Mouse (Mus musculus) adrenal gland, adult (tissue): ENCODE results near the gene Gm11492.
A peak's percentile ranks its signal among the peaks of the same experiment; 100 is the strongest.

Experiments
- DNase-seq, 2 experiments: peaks; one replicate each; pipeline ENCODE4 v3.0.0; 2022 to 2023; ENCODE audit warnings: low spot score in 1 of 2; ENCODE audit not compliant: inconsistent age in 2 of 2

Gene Gm11492

DNA sequence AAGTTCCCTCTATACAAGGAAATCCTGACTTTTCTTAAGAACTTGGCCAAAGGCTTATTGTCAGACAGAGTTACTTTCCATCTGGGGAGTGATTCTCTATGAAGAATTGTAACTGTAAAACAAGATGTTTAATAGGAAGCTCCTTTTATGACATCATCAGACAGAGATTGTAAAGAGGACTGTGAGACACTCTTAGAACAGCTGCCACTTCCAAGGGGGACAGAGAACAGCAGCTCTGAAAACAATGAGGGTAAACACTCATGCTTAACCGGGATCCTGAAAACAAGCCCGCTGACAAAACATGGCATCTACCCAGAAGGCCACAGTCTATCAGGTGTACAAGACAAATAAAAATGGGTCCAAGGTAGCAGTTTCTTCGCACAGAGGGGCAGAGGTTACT, at the start of gene Gm11492:
Gene Gm11492, plus strand, starts transcription at position 153 of the 400 bp plus-strand sequence.
- no peak for DNase-seq

DNA sequence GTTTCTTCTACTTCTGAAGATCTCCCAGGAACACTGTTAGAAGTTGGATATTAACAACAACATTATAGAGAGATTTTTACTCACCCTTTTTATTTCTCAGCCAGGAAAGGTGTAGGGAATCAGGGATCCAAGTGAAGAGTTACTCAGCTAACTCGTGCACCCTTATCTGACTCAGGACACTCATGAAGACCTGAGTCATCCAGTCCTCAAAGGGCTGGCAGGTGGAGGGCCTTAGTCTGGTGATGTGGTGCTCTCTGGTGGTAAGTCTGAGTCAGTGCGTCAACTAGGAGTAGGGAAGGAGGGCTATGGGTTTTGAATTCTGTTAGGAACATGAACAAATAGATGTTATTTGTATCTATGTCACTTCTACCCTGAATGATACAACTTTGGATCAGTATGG, 47.2 kb upstream of the Gm11492 start:
- peak; percentile 72 to 83 for DNase-seq

DNA sequence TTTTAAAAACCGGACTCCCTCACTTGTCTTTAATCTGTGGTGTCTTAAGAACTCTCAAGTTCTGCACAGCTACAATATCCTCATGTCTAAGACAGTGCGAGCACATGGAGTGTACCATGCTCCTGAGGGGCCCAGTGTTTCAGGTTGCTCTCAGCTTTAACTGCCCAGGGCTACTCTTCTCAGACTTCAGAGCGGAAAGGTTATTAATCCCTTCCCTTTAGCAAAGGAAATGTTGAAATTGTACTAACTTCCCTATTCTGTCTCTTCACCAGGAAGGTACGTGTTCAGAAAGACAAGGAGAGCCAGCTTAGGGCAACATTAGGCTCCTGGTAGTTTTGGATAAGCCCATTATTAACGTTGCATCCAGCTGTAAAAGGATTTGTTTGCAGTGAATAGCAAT, 43.0 kb upstream of the Gm11492 start:
- DNase-seq, result no peak

DNA sequence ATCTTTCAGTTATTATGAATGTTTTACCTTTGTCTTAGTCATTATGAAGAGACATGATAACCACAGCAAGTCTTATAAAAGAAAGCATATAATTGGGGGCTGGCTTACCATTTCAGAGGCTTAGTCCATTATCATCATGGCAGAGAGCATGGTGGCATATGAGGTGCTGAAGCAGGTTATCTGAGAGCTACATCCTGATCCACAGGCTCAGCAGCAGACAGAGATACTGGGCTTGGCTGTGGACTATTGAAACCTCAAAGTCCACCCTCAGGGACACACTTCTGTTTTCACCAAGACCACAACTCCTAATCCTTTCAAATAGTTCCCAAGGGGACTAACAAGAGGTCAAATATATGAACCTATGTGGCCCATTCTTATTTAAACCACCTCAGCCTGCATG, 42.5 kb upstream of the Gm11492 start:
- DNase-seq, result no peak

DNA sequence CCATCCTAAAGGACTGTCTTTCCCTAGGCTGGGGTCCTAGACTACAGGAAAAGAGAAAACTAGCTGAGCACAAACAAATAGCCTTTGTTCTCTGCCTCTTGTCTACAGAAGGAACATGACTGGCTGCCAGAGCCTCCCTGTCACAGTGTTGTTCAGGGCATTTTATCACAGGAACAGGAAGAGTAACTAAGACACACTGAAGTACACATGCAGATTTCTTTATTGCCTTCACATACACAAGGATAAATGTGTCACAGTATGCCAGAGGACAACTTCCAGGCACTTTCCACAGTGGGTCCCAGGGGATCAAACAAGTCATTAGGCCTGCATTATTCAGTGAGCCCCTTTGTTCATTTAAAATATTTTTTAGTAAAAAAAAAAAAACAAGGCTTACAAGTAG, 41.7 kb upstream of the Gm11492 start:
- no peak for DNase-seq

DNA sequence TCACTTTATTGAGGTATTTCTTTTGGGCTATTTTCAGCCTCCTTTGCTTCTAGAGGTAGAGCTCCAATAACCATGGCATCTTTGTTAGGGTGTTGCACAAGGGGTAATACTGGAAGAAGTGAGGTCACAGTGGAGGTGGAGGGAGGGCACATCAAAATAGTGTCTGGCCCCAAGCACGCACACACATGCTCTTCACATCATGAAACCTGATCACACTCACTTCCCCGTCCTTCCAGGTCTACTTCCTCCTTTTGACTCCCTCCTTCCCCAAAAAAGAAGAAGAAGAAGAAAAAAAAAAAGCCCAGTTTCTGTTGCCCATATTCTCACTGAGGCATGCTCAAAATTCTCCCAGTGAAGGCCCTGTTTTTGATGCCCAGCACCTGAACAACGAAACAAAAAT, 39.1 kb upstream of the Gm11492 start:
- DNase-seq, result no peak

DNA sequence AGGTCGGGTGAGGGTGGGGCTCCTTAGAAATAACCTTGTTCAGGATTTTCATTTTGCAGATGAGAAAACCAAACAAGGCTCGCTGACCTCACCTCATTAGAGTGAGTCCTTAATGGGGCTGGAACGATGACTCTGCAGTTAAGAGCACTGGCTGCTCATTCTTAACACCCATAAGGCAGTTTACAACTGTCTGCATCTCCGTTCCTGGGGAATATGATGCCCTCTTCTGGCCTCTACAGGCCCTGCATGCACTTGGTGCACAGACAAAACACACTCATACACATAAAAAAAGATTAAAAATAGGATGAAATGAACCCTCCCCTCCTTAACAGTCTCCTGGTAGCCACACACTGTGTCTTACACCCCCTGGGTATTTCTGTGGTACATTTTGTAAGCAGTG, 38.5 kb upstream of the Gm11492 start:
- DNase-seq, result no peak

DNA sequence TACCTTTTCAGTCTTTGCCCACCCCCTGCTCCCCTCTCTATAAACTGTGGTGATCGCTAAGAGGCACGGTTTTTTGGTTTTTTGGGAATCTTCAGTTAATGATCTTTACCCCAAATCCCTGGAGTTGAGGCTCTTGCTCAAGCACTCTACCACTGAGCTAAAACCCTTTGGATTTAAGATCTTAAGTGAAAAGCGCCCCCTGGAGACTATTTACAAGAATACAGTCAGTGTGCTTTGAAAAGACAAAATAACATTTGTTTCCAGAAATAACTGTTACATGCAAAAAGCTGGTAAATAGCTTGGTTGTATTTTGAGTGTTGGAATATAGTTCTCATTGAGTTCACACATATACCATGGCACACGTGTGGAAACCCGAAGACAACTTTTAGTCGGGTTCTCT, 34.8 kb upstream of the Gm11492 start:
- DNase-seq, result no peak

DNA sequence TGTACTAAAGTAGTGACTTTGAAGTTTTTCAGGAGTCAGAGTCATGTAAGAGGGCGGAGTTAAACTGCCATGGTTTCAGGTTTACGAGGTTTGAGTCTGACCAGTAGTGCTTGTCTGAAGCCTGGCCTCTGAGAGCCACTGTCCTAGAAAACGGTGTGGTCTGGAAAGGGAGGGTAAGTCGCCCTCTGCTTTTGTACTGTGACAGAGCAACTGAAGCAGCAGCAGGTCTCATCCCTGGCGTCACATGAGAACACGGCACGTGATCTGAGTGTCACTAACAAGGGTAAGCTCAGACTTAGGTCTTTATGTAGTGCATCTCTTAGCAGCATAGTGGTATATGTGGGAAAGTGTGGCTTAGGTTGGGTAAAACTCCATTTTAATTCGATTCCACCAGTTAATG, 24.2 kb upstream of the Gm11492 start:
- peak; percentile 47 to 58 for DNase-seq

DNA sequence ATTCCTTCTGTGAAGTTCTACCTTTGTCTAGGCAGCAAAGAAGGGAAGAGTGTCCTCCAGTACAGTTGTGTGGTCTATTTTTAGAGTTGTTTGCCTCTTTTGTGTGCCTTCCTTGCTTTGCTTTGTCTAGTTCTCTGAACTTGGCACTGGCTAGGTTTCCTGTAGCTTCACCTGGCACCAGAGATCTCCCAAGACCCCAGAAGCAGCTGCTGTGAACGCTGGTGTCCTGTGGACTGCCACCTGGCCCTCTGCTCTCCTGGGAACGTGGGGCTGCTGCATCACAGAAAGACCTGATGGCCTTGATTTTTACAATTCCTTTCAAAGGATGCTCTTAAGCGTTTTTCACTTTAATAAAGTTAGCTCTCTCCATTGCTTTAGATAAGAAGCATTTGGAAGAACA, 23.5 kb upstream of the Gm11492 start:
- no peak for DNase-seq

DNA sequence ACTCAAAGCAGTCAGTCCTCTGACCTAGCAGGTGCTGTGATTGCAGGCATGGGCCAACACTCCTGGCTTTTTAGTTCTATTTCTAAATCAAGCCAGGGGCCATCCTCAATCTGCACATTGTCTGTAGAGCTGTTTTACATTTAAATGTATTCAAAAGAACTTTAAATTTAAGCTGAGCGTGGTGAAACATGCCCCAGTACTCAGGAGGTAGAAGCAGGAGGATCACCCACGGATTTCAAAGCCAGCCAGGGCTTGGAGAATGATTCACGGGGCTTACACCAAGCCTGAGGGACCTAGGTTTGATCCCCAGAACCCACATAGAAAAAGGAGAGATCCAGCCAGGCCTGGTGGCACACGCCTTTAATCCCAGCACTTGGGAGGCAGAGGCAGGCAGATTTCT, 13.1 kb upstream of the Gm11492 start:
- DNase-seq, result no peak

DNA sequence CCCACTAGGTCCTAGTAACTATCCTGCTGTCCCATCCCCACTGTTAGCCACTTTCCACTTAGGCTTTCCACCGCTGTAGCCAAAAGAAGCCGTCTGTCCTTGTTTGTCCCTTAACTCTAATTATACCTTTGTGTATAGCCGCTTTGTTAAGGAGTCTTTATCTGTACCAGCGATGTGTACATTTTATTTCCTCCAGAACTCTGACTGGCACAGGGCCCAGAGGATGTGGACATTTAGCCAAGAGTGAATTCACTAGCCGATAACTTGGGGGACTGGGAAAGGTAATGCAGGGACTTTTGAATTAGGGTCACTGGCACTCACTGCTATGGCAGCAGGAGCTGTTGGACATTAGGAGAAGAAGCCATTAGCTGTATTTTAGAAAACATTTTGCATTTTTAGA, 12.1 kb upstream of the Gm11492 start:
- peak; percentile 25 to 48 for DNase-seq

DNA sequence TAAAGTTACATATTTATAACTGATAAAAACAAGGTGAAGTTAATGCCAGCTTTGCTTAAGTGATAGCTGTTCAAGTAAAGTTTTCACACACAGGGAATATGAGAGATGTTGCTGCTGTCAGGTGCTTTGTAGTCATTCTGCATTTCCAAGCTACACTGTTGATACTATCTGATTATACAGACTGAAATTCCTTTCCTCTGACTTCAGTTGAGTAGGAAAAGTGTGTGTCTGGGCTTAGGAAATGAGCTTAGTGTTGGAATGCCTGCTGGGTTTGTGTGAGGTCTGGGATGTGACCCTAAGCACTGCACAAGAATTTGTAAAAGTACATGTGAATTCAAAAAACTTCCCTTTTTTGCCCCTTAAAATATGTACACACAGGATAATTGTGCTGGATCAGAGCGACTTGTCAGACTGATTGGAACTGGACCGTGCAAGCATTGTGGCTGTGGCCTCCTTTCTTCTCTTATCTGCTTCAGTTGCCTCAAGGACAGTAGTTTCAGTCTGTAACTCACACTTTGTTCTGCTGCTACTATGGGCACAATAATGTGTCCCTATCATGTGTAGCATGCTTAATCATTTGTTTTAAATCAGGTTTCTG, 11.2 kb upstream of the Gm11492 start:
- DNase-seq, result peak; percentile 68 to 77

DNA sequence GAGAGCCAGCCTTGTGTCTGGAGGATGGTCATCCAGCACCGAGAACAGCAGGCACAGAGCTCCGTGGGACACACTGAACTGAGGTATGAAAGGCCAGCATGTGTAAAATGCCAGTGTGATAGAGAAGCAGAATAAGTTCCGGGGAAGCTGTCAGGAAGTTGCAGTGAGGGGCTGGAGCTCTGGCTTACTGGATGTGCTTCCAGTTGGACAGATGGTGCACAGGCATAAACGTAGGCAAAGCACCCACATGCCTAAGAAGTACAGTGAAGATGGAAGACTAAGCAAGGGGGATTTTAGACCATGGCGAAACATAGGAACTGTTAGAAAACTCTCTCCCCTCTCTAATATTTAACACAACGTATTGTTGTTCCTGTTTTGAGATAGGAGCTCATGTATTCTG, 5.2 kb upstream of the Gm11492 start:
- DNase-seq, result no peak

DNA sequence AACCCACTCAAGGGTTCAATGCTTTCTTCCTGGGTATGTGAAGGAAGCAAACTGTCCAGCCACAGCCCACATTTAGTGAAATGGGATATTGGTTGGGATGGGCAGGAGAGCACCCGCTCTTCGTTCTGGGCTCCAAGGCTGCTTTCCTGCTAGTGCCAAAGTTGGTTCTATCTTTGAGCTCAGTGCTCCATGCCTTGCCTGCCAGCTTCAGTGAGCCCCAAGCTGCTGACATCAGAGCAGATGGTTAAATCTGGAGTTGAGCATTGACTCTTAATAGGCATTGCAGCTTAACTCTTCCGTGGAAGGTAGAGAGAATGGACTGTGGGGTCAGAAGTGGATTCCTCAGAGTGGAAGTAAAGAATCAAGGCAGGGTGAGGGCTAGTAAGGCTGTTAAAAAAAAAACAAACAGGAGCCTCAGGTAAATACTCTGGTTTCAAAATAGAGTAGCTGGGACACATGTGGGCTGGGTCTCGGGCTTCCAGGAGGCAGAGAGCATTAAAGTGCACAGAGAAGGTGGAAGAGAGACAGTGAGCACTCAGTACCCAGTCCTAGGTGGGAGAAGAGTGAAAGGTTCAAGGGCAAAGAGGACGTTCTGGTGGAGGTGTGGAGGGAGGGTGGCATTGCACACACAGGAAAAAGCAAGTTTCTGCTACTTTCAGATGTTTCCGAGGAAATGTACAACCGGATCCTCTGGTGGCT, 2.0 kb downstream of the Gm11492 start, which contains the start of gene Sept4:
Gene Sept4, plus strand, starts transcription at position 649 of the 699 bp plus-strand sequence.
- no peak for DNase-seq

DNA sequence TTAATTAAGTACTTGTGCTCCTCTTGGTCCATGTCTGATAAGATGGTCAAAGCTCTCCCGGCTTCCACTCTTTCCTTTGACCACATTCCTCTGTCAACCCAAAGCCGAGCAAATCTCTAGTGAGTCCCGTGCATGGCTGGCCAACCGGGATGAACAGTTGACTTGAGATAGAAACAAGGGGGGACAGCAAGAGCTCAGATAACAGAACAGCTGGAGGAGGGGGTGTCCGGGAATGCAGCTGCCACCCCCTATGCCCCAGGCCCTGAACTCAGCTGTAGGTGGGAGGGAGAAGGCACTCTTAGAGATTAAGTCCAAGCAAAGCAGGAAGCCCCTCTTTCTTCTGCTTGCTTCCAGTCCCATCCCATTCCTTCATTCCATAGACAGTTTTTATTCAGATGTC, 4.3 kb downstream of the Gm11492 start:
- DNase-seq, result no peak

DNA sequence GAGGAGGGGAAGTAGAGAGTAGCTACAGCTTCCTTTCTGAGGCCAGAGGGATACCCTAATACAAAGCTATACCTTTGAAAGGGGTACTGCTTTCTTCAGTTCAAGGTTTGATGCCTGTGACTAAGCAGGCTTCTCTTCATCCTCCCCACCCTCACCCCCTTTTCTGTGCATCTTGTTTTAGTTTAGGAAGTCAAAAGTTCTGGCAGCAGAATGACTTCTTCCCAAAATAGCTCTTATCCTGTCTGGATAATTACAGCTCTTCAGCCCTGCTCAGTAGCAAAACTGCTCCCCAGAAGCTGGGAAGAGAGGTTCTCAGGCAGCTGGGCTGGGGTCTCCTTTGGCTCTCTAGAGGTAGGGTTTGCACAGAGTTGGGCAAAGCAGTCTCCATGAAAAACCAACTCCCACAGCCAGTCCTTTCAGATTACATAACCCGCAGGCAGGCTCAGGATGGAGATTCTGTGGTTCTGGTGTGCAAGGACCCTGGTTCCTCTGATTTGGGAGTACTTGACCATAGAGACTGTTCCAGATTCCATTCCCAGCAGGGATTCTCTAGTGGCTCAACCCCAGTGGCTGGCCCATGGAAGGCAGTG, 5.0 kb downstream of the Gm11492 start:
- DNase-seq, result no peak

DNA sequence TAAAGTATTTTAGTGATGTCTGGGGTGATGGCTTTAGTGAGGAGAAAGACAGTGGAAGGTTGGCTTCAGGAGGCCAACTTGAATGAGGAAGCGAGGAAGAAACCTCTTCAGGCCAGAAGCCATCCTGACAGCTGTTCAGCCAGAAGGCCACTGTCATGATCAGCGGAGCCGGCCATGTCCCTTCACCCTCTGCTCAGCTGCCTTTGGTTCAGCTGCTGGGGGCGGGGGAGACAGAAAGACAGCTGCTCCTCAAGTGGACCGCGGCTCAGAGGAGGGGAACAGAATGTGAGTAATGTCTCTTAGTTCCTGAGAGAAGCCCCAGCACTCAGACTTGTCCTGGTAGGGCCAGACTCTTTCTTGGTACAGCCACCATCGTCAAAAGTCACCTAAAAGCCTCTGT, 7.3 kb downstream of the Gm11492 start:
- no peak for DNase-seq

DNA sequence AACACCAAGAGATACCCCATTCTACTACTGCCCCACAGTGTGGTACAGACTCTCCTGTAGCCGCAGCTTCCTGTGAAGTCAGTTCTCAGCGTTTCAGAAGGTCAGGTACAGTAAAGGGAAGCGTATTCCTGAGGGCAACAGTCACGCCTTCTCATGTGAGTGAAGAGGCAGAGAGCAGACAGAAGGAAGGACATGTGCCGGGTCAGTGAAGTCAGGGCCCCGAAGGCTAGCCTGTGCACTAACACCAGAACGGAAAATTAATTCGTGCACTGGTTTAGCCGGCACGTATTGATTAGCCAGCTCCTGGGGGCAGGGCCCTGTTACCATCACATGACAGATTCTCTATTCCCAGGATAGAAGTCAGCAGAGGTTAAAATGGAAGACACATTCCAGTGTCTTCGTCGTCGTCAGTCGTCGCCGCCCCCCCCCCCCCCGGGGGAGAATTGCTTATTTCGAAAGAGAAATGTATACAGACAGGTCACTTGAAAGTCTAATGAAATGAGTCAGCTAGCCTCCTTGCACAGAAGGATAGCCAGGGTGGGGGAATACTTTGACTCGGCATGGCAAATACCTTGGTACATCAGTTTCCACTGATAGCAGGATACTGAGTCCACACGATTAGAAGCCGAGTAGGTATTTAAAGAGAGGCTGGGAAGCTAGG, 8.2 kb downstream of the Gm11492 start:
- DNase-seq, result no peak

DNA sequence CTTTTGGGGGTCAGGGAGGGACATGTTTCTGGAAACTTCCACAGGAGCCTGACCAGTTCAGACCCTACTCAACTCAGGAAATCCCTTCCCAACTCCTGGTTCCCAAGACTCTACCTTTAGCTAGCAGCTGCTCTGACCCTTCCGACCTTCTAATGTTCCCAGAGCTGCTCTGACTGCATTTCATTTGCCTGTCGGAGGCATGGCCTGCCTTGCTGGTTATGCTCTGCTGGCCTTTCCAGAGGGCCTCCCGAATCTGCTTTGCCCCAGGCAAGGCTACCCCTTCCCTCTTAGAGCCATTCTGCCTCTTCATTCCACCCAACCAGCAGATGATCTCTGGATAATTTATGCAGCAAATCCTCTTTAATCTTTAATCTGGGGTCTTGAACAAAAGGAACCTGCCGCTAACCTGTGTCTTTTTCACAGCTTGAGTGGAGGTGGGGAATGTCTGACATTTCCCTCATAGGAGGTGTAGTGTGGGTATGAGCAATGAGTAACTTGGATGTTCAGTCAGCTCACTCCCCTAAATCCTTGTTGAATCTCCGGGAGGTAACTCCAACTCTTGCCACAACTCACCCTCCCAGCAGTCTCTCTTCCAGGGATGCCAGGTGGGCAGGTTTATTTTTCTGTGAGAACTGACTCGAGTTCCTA, 11.3 kb downstream of the Gm11492 start:
- peak in 1 of 2 experiments; percentile 27 for DNase-seq

DNA sequence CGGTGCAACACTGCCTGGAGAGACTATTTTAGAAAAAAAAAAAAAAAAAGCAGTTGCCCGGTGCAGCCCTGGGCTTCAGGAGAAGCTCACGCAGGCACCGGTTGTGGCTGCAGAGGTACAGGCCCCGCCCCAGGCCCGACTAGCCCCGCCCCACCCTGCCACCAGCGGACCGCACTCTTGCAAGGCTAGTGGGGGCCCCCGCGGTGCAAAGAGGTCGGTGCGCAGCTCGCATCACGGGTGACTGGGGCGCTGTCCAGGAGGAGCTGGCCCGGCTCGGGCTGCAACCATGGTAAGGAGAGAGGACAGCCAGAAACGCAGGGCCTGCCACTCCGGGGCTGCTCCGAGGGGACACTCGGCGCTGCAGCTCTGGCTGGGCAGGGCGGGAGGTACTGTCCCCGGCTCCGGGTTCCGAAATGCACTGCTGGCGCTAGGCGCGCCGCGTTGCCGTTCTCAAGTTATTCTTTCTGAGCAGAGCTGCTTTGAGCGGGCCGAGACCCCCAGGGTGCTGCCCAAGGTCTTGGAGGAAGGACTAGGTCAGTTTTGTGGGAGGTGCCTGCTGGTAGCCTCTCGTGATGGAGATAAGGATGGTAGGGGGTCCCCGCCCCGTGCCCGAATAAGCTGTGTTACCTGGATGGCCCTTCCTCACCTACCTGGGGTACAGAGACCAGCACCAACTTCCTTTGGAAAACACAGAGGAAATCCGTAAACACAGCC, 12.0 kb downstream of the Gm11492 start:
- DNase-seq, result peak; percentile 83 to 93
